Mouse (Mus musculus): ENCODE data around the gene Pot1a.

The Pot1a gene

DNA sequence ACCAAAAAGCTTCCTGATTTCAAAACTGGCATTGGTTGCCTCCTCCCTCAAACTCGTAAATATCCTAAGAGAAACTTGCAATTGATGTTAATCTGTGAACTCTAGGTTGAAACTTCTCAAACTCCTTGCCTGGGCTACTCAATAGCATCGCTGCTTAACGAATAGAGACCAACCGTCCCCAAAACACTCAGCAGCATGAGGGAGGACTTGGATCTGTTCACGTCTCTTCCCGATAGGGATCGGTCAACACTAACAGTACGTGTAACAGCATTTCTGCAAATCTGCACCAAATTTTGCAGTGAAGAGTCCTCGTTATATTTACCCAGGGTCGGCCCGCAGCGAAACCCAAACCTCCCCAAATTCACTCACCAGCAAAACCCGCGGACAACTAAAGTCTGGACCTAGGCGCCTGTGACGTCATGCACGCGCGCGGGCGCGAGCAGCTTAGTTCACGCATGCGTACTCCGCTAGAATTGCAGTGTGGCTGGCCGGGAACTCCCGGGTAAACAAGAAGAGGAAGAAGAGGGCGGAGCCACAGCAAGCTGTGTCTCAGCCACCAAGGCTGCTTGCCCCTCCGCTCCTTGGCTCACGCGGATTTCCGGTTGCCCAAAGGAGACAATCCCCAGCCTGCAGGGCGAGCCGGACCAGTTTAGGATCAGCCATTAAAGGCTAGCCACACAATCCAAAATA, at the start of gene Pot1a:
Pot1a (minus strand) TSS at position 441 of the 690 bp plus-strand sequence.
- DNase-seq (ENCODE audit: low read depth, low spot score): peak; percentile 99

DNA sequence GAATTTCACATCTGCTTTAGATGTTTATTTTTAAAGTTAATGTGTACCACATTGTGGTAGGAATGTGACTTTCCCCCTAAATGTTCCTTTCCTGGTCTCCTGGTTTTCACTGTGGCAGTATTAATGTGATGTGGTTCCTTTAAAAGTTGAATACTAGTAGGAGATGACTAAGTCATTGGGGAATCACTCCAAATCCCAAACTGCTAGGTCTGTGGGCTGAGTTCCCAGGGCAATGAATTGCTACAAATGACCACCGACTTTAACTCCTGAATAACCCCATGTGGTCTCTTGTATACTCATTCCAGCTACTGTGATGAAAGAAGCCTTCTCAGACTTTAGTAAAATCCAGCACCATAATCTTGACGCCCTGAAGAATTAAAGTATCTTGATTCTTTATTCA, 27.2 kb upstream of the Pot1a start:
- no peak for DNase-seq (ENCODE audit: low read depth, low spot score)

DNA sequence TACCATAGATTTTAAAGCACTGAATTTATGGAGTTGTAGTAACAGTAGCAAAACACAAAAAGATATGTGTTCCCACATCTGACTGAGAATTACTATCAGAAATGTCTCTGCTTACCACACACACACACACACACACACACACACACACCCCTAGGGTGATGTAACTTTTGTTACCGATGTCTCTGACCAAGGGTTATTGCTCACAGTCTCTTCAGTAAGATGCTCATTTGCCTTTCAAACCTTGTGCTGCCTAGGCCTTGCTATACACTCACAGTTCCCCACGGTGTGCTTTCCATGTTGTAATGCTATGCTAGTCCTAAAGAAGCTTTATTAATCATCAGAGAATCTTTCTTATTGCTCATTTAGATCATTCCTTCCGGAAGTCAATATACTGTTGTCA, 3.0 kb downstream of the Pot1a start:
- DNase-seq (ENCODE audit: low read depth, low spot score): no peak

DNA sequence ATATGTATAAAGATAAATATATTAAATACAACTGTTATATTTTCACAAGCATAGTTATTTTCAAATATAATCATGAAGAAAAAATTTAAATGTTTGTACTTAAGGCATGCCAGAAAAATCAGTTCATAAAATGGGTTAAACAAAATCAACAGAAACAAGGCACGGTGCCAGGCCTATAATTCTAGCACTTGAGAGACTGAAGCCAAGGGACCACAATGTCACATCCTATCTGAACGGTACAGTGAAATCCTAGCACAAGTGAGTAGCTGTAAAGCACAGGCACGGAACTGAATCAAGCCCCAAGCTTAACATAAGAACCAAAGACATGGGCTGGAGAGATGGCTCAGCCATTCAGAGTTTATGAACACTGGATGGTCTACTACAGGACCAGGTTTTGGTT, 6.8 kb downstream of the Pot1a start:
- DNase-seq (ENCODE audit: low read depth, low spot score): no peak

DNA sequence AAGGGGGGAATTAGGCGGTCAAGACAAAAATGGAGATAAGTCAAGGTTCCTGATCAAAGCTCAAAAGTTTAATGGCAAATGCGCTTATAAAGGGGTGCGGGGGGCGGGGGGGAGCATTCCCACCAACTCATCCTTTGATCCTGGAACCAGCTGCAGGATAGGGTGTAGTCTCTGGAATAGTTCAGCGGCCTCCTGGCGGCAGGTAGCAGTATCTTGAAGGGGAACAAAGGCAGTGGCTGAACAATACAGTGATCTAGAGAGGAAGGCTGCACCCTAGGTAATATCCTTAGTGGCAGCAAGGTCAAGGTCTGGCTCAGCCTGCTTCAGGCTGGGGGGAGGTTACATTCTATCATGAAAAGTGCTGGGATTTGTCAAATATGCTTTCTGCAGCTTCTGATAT, 7.8 kb downstream of the Pot1a start:
- DNase-seq (ENCODE audit: low read depth, low spot score): no peak

DNA sequence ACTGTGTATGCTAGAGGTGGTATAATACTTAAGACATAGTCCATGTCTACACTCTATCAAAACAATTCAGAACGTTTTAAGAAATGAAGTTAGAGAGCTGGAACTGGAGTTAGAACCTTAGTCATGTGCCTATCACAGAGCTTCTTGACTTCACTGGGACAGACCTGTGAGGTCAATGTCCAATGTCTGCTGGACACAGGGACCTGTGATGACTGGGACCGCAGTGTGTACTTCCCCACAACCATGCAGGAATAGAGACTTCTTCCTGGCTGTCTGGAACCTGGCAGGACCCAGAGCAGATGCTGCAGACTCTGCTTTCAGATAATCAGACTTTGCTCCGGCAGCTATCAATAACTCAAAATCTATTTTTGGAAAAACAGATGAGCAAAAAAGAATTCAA, 40.8 kb downstream of the Pot1a start:
- no peak for DNase-seq (ENCODE audit: low read depth, low spot score)

DNA sequence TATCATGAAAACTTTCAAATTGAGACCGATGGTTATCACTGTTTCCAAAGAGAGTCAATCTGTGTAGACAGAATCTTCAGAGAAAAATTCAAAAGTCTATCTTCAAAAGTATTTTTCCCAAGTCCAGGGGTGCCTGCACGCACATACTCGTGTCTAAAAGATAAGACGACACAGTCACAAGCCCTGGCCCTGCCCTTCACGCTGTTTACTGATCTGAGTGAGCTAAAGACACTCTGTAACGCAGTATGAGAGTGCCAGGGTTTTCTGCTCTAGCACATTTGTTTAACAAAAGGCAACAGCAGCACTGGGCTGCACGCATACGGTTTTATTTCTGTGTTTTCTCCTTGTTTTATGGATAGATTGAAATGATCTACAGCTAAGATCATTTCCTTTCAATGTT, 41.5 kb downstream of the Pot1a start:
- DNase-seq (ENCODE audit: low read depth, low spot score): no peak

DNA sequence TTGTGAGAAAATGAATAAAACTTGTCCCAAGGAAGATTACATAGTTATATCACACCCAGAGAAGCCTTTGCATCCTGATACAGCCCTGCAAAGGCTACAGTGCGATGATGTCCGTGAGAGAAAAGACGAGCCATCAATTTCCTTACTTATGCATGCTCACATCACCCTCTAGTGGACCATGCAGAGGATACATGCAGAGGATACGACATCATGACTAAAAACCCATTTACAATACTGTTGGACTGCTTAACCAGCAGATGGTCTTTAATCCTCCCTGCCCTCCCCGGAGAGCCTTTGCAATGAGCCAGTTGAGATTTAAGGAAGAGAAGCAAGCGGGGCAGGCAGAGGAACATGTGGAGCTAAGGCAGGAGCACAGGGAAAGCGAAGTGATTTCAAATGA, 42.0 kb downstream of the Pot1a start:
- DNase-seq (ENCODE audit: low read depth, low spot score): peak; percentile 35

DNA sequence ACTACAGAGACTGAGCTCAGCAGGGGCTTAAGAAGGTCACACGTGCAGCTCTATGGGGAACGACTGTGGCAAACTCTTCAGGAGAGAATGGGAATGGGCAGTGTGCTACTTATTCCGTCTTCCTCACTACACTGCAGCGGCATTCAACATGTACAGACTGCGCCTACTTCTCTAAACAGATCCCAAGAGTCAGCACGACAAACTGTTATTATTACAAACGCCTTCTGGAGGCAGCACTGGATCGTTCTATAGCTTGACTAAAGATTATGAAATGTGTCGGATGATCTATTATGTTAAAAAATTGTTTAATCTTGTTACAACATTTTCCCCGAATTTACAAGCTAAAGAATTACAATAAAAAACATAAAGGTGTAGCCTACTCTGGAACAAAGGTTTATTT, 42.8 kb downstream of the Pot1a start:
- DNase-seq (ENCODE audit: low read depth, low spot score): no peak

DNA sequence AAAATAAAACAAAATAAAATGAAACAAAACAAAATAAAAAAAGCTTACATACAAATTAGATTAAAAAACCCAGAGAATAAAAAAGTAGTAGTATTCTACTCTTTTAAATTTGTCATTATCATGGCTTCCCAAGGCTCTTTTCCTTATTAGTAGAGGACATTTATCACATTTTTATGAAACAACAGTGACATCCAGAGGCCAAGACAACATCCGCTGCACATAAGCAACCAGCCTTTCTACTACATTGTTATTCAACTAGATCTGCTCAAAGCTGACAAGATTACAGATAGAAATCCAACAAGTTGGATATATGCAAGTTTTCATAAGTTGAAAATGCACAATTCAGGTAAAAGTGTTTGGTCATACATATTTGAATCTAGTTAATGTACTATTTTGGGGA, 56.4 kb downstream of the Pot1a start:
- no peak for DNase-seq (ENCODE audit: low read depth, low spot score)

DNA sequence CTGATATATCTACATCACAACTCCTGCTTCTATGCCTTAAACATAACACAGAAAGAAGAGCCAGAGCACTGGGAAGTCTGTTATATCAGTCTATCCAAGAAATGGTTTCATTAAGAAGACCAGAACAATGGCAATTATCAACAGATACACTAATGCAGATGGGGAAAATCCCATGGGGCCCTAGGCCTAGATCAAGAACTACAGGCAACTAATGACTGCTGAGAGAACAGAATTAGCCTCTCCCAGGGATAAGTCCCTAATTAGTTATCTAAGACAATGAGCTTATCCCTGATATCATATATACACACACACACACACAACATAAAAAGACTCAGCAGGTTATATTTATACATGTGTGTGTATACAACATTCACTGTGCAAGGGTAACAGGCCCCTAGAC, 72.5 kb downstream of the Pot1a start:
- no peak for DNase-seq (ENCODE audit: low read depth, low spot score)

DNA sequence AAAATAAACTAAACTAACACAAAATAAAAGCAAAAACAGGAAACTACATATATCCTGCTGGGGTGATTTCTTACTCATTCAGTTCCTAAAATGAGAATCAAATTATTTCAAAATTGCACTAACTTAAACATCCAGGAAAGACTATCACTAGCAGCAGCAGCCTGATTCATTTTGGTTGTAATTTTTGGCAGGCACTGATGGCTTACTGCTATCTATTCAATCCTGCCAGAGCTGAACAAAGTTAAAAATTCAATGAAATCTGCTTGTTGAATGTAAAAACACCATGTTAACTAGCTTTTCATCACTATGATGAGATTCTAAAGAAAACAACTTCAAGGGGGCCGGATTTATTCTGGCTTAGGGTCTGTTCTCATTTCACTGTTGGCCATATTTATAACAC, 82.5 kb downstream of the Pot1a start:
- no peak for DNase-seq (ENCODE audit: low read depth, low spot score)

DNA sequence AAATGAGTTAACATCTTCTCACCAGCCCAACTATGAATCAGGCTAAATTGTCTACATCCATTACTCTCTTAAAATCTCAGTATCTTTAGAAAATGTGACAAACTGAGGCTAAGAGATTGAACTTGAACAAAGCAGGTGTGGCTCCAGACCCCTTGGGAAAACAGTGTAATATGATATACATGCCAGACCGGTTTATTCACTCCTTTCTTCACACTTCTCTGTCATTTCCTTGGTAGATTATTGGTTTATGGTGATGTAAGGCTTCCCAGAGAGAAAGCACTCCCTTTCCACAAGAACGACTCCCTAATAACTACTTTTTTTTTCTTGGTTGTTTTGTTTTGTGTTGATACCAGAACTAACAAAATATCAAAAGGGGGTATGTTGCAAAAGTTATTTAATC, 98.4 kb downstream of the Pot1a start:
- no peak for DNase-seq (ENCODE audit: low read depth, low spot score)

DNA sequence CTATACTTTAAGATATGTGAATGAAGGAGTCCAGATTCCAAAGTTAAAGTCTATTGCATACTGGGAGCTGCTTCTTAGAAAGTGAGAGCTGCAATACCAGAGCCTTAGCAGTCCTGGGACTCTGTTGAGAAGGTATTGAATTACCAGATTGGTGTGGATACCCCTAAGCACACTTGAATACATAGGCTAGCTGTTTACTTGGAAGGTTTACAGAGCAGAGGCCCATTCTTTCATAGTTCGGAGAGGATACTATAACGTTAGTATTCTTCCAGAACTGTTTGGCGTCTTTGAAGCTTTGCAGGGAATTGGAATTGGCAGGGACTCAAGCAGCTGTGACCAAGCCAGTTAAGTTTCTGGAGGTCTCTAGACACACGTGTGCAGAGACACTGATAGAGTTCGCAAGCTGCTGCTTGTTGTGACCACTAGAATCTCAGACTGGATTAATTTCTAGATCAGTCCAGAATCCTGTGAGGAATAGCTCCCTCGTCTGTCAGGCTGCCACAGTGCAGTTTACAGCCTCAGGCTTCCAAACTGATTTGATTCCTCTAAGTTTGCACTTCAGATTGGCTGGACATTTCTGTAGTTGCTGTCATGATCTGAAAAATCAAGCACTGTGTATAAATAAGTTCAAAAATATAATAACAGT, 99.7 kb downstream of the Pot1a start:
- peak; percentile 16 for DNase-seq (ENCODE audit: low read depth, low spot score)

DNA sequence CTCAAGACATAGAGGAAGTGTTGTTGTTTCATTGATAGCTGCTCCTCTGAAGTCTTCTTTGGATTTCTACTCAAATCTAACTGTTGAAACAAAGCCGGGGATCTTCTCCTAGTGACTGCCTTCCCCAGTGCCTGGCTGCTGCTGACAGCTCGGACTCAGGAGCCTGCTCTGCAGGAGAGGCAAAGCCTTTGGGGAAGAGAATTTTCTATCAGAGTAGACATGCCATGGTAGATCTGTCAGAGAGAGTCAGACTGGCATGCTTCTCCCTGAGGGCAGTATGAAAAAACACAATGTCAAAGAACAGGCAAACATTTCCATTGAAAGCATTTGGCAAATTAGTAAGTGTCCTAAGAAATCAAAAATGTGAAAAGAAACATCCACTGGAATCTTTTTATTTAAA, 109.1 kb downstream of the Pot1a start:
- DNase-seq (ENCODE audit: low read depth, low spot score): no peak
